Mouse (Mus musculus): Measurements from ENCODE around the gene Rsph14. TPM values are rescaled to one million over a fixed set of nuclear protein-coding genes. Genes with fewer than 3 reads are reported as not detected.

The Rsph14 gene
- total RNA-seq (2015; ENCODE audit: low replicate concordance) (not detected in 2 replicates), total RNA-seq (2017; ENCODE audit: low replicate concordance) (not detected in 2 replicates)

DNA sequence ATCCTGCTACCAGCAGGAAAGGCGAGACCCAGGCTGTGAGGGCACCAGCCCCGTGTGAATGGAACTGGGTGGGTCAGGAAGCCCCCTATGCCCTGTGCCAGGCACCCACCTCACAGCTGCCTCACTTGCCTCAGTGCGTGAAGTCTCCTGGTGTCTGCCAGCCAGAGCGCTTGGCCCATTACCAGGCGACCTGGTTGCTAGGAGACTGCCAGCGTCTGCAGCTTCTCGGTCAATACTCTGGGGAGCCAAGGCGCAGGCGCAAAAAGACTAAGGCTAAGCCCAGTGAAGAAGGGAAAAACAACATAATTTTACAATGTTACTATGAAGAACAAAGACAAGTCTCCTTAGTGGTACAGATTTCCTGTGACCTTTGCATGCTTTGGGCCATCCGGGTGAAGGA lies at the start of gene Rsph14:
Gene Rsph14, minus strand, starts transcription at position 192 of the 400 bp plus-strand sequence.
- ATAC-seq (replicated peaks; ENCODE audit: low FRiP score, poor library complexity, severe bottlenecking): no peak

DNA sequence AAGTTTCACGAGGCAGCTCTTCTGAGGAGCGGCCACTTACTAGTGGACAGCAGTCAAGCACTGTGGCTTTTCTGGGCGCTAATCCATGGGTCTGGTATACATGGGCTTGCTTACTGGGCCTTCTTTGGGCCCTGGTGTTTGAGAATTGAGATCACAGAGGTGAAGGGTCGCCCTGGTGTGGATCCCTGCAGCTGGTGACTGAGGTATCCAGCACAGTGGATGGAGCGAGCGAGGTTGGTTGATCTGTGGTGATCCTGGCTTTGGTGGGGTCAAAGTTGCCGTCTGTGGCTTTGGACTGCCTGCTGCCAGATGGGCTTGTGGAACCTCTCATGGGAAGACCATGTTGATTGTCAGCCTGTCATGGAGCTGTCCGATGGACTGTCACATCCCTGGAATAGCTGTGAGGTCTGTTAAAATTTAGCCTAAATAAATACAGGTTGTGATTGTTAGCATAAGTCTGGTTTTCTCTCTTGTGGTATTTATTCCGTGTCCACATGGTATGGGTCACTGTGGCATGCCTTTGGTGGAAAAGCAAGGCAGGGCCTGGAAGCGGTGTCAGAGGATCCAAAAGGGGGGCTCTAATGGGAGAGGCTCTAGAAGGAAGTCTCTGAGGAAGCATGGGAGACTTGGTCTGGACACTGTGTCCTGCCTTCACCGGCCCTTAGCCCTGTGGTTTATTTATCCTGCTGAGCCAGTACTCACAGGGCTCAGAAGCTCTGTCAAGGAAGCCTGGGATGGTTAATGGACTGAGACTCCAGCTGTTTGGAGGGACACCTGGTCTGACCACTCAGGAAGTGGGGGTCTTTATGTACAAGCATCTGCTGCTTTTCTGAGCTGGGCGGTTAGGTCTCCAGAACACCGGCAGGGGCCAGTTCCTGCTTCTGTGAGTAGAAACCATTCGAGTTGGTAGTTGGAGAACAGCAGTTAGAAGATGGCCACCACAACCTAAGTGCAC lies 46.1 kb upstream of the Rsph14 start:
- no peak for ATAC-seq (replicated peaks; ENCODE audit: low FRiP score, poor library complexity, severe bottlenecking)

DNA sequence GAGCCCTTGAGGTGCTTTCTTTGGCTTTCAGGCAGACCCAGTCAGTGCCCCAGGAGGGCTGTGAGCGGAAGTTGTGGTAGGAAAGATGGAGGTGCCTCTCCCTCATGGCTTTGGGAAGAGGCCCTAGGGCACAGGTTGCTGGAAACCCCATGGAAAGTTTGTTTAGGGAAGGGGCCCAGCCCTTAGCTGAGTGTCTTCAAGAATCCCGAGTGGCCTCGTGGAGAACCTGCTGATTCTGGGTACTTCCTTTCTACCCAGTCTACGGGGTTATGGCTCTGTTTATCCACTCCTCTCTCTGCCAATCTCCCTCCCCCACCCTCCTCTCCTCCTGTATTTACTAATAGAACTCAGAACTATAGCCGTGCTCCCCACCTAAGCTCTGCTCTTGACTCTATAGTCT lies 43.3 kb upstream of the Rsph14 start:
- ATAC-seq (replicated peaks; ENCODE audit: low FRiP score, poor library complexity, severe bottlenecking): no peak

DNA sequence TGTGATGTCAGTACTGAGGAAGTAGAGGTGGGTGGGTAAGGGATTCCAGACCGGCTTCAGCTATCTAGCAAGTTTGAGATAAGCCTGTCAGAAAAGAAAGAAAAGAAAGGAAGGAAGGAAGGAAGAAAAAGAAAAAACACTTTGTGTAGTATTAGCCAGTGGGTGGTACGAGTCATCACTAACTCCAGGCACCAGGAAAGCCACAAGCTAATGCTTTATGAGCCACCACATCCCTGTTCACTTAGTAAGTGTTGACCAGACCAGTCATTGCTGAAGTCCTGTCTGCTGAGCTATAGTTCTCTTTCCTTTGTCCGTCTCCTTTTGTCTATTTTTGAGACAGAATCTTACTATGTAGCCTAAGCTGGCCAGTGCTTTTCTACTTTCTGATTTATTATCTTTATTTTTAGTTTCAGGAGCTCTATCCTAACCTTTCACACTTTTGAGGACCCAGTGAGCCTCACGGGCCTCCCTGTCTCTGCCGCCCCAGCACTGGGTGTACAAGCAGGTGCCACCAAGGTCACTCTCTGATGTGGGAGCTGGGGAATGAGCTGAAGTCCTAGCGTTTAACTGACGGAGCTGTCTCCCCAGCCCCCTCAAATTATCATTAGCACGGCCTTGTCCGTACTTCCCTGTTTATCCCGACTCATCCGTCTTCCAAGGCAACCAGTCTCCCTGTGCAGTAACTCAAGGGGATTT lies 38.0 kb upstream of the Rsph14 start:
- no peak for ATAC-seq (replicated peaks; ENCODE audit: low FRiP score, poor library complexity, severe bottlenecking)

DNA sequence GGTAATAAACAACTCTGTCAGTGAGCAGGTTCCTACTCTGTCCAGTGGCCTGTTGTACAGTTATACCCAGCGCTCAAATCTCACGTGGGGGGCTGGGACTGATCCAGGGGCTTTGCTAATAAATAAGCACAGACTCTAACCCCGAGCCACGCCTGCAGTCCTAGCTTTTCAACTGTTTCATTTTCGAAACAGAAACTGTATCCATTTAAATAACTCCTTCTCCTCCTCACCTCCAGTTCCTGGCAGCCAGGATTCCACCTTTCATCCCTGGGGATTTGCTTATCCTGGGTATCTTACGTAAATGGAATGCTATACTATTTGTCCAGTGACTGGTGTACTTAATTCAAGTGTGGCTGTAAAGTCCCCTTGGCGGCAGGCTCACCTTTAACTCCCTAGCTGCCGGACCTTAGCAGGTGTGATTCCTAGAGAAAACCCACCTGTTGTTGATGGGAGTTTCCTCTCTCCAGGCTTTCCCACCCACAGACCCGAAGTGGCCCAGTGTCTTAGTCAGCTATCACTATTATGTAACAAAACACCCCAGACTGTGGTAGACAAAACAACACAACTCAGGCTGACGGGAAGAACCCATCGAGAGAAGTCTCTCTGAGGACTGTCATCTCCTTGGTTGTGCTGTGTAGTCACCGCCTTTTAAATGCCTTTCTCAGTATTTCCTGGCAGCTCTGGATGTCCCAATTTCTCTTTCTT lies 36.4 kb upstream of the Rsph14 start:
- ATAC-seq (replicated peaks; ENCODE audit: low FRiP score, poor library complexity, severe bottlenecking): no peak

DNA sequence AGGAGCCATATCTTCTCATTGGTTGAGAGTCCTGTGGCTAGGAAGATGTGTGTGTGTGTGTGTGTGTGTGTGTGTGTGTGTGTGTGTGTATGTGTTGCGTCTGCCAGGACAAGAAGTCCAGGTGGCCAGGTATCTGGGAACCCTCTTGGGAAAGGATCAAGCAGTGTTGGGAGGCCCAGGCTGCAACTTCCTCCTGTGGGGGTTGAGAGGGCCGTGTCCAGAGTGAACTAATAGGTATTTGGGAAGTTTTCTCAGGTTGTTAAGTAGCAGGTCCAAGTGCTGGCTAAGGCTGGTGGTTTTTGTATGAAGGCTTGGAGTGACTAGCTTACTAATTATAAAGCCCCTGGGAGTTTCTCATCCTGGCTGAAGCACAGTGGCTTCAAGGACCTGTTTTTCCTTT lies 35.7 kb upstream of the Rsph14 start:
- ATAC-seq (replicated peaks; ENCODE audit: low FRiP score, poor library complexity, severe bottlenecking): no peak

DNA sequence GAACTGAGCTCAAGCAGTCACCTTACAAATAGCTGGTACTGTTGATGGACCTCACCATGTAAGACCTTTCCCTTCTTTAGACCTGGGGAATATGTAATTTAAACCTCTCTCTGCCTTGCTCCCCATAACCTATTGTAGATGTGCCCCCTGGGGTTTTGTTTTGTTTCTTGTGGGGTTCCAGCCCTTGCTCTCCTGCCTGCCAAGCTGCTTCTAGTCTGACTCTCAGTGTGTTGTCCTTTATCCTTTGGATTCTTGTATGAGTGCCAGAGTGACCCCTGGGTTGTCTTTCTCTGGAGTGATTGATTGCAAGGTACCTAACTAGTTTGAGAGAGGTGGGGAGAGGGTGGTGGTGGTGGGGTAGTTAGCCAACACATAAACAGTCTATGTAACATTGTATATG lies 35.1 kb upstream of the Rsph14 start:
- ATAC-seq (replicated peaks; ENCODE audit: low FRiP score, poor library complexity, severe bottlenecking): no peak

DNA sequence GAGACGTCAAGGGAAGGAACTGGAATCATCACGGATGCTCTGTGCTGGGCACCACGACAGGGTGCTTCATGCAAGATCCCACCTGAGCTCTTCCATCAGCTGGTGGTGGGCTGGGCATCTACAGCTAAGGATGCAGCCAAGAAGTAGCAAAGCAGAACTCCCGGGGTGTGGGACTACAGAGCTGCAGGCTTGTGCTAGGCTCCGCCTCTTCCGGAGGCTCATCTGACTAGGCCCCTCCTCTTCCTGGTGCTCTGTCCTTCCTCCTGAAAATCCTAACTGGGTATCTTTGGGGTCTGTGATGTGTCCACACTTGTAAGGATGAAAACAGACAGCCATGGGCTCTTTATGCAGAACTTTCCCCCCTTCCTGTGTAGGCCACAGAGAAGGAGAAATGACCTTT lies 33.3 kb upstream of the Rsph14 start:
- no peak for ATAC-seq (replicated peaks; ENCODE audit: low FRiP score, poor library complexity, severe bottlenecking)

DNA sequence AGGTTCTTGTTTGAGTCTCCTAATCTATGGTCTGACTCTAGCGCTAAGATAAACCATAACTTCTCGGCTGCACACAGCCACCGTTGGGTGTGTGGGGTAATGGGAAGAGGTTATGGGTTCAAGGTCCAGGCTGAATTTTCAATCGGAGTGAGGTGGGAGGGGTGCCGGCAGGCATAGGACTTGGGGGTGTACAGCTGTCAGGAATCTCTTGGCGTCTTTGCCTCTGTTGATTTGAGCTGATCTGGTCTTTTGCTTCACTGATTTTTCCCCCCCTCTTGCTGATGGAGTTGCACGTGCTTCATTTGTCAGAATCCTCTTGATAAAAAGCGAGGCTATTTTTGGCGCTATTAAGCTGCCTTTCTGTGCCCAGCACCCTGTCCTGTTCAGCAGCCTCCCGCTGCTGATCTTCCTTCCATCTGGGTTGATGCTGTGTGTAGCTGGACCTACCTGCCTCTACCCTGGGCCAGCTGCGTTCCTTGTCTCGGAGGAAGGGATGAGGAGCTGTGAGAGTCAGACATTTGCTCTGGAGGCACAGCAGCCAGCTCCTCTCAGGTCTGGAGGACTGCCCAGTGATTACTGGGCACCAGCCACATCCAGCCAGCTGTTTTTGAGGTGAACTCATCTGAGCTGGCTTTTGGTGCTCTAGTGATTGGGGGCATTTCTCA lies 31.0 kb upstream of the Rsph14 start:
- no peak for ATAC-seq (replicated peaks; ENCODE audit: low FRiP score, poor library complexity, severe bottlenecking)

DNA sequence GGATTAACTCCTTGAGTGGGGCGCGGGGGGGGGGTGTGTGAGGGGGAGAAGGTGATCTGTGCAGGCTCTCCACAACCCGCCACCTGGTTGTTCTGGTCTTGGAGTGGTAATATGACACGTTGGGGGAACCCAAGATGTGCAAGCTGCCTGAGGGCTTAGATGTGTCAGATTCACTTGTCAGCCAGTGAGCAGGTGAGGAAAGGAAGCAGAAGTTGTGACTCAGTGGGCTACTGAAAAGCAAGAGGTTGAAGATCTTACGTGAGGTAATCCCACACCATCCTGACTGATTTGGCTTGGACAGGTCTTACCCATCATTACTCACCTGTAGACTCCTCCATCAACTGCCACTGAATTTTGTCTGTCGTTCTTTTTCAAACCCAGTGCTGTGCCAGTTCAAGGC lies 30.2 kb upstream of the Rsph14 start:
- ATAC-seq (replicated peaks; ENCODE audit: low FRiP score, poor library complexity, severe bottlenecking): no peak

DNA sequence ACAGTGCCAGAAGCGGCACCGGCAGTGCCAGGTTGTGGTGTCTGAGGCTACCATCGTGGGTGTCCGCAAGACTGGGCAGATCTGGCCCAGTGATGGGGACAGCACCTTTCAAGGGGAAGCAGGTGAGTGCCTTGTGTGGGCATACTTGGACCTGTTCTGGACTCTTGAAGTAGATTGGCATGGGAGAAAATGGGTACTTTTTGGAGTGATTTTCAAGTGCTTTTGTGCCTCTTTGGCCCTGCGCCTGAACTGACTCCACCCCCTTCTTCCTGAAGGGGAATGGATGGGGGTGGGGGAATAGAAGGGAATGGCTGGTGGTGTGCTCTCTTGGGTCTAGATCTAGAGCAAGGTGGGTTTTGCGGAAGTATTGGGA lies 29.8 kb upstream of the Rsph14 start:
- ATAC-seq (replicated peaks; ENCODE audit: low FRiP score, poor library complexity, severe bottlenecking): no peak

DNA sequence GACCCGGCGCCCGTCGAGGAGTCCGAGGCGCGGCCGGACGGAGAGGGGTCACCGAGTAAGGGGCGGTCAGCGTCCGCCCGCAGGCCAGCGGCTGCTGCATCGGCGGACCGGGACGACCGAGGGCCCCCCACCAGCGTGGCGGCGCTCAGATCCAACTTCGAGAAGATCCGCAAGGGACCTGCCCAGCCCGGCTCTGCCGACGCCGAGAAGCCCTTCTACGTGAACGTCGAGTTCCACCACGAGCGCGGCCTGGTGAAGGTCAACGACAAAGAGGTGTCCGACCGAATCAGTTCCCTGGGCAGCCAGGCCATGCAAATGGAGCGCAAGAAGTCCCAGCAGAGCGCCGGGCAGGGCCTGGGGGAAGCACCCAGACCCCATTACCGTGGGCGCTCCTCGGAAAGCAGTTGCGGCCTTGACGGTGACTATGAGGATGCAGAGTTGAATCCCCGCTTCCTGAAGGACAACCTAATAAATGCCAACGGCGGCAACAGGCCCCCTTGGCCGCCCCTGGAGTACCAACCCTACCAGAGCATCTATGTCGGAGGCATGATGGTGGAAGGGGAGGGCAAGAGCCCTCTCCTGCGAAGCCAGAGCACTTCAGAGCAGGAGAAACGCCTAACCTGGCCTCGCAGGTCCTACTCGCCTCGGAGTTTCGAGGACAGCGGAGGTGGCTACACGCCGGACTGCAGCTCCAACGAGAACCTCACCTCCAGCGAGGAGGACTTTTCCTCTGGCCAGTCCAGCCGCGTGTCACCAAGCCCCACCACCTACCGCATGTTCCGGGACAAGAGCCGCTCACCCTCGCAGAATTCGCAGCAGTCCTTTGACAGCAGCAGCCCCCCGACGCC lies 29.2 kb upstream of the Rsph14 start:
- no peak for ATAC-seq (replicated peaks; ENCODE audit: low FRiP score, poor library complexity, severe bottlenecking)

DNA sequence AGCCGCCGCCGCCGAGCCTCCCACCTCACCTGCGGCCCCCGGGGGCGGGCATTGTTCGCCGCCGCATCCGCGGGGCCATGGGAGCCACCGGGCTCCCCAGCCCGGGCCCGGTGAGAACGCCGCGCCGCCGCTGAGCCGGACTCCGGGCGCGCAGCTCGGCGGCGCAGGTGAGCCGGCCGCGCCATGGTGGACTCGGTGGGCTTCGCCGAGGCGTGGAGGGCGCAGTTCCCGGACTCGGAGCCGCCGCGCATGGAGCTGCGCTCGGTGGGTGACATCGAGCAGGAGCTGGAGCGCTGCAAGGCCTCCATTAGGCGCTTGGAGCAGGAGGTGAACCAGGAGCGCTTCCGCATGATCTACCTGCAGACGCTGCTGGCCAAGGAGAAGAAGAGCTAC lies 28.5 kb upstream of the Rsph14 start:
- ATAC-seq (replicated peaks; ENCODE audit: low FRiP score, poor library complexity, severe bottlenecking): no peak

DNA sequence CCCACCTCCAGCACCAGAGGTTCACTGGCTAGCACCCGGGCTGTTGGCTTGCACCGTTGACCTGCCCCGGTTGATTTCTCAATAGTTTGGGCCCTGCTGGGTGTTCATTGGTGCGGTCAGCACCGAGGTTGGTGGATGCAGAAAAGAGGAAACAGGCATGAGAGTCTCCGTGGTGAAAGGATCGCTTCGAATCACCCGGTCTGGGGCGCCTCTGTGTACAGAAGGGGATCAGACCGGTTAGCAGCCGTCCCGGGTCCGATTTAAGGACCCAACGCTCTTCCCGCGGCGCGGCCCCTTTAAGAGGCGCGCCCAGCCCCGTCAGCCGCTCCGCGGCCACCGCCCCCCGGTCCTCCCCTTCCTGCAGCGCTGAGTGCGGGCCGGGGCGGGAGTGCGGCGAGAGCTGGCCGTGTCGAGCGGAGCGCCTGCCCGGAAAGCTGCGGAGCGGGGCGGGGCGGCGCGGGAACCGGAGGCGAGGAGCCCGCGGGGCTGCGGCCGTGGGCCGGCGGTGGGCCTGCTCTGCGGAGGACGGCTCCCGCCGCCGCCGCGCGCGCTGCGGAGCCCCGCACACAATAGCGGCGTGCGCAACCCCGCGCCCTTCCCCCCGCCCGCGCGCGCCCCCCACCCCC lies 27.9 kb upstream of the Rsph14 start, which contains the start of gene Bcr:
Gene Bcr, plus strand, starts transcription at position 376 of the 626 bp plus-strand sequence.
- no peak for ATAC-seq (replicated peaks; ENCODE audit: low FRiP score, poor library complexity, severe bottlenecking)

DNA sequence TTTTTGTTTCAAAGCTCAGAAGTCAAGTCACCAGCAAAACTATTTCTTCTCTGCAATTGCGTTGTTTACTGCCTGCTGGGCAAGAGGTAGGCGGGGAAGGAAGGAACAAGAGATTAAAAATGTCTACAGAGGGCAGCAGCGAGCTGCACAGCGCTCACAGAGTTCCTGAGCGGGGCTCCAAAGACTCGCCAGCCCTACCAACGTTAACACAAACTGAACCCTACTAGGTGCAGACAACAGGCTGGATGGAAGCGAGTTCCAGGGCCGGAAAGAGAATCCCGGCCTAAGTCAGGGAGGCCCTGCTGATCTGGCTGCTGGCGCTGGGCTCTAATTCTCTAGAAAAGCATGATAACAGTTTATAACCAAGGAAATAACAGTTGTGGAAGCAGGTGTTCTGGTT lies 27.0 kb upstream of the Rsph14 start:
- no peak for ATAC-seq (replicated peaks; ENCODE audit: low FRiP score, poor library complexity, severe bottlenecking)

DNA sequence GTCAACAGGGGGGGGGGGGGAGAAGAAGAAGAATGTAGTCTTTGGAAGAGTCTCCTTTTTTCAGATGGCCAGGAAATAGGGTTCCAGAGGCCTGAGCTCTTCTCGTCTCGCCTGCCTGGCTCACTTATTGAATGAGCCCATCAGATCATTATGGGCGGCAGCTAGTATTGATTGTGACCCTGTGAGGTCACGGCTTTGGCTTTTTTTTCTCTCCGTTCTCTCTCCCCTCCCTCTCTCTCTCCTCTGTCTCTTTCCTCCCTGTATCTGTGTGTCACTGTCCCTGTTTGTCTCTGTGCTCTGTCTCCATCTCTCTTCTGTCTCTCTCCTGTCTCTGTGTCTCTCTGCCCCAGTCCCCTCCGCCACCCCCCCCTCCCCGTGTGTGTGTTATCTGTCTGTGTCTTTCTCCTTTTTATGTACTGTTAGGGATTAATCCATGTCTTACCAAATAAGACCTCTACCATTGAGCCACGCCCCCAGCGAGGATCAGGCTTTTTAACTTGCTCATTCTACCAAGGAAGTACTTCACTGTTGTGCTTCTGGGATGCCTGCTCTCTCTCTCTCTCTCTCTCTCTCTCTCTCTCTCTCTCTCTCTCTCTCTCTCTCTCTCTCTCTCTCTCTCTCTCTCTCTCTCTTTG lies 26.5 kb upstream of the Rsph14 start:
- ATAC-seq (replicated peaks; ENCODE audit: low FRiP score, poor library complexity, severe bottlenecking): no peak

DNA sequence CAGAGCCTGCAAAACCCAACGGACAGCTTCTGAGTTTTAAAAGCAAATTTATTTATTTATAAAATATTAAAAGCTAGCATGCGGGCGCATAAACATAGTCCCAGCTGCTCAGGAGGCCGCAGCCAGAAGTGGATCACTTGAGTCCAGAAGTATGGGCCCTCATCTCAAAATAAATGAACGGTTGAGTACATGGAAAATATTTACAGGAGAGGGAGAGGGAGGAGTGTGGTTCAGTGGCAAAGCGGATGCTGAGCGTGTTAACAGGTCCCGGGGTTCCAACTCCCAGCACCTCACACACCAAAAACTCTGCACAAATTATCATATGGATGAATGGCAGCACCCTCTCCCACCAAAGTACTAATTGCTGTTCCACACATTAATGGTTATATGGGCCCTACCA lies 25.9 kb upstream of the Rsph14 start:
- no peak for ATAC-seq (replicated peaks; ENCODE audit: low FRiP score, poor library complexity, severe bottlenecking)

DNA sequence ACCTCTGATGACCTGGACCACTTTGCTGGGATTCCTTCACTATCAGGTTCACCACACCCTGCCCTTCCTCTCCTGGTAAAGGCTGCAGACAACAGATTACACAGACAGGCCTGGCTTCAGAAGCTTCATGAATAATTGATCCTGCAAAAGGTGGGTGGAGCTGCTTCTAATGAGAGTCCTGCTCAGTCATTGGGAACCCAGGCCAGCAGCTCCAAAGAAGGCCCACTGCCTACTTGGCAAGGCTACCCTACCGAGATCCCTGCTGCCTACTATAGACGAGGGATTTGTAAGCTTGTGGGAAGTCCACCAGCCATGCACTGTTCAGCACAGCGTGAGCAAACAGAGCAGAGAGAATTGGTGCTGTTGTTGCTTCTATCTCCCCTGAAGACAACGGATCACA lies 23.9 kb upstream of the Rsph14 start:
- no peak for ATAC-seq (replicated peaks; ENCODE audit: low FRiP score, poor library complexity, severe bottlenecking)
